Mouse (Mus musculus) left cerebral cortex, adult 8-10 months (tissue): ENCODE data around the gene Ugt1a6a. TPM values are rescaled to one million over a fixed set of nuclear protein-coding genes. Genes with fewer than 3 reads are reported as not detected.
"Not testable (repeated sequence)": the region's sequence is repeated elsewhere in the genome, so short reads cannot be mapped to it uniquely, and the experiment has no call there.

ENCODE experiments used
- DNase-seq, 2 experiments: peaks; one replicate each; pipeline ENCODE4 v3.0.0; 2022; ENCODE audit warnings: low spot score in 2 of 2
- total RNA-seq, 4 experiments: library from RNA; stranded (reverse); gene quantifications; 2 replicates each; pipeline ENCODE4 v1.2.4; 2022

Gene Ugt1a6a
- total RNA-seq, 4 experiments from 2014 or later = 1.3 to 2.5 (median 2.0) TPM

DNA sequence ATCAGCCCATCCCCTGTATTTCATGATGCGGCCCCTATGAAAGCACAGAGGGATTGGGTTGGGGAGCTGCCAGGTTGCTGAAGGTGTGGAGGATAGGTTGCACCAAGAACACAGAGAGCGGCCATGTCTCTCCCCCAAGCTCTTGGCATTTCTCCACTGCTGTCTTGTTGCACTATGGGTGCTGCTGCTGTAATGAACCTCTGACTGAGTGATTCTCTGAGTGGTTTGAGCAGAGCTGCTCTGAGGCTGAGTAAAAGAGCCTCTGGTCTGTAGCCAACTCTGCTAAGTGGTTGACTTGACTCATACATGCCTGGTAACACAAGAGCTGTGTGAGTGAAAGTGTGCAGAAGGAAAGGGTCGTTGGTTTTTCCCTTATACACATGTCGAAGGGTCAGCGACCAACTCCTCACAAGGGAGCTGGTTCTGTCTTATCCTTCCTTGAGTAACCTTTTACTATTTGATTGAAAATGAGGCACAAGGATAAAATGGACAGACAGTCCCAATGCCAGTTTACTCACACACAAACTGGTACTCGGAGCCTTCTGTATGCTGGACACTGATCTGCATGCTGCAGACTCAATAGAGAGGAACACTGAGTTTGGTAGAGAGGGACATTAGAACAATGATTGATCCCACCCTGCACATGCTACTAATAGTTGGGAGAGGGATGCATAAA, 758 bp downstream of the Ugt1a6a start:
- not testable (repeated sequence) for DNase-seq

GRCm38 (mm10) chr1:88136646-88137045, 2.0 kb downstream of the Ugt1a6a start:
- DNase-seq = no peak

- DNase-seq = no peak
Observed at GRCm38 (mm10) chr1:88137264-88137663, 2.7 kb downstream of the Ugt1a6a start.

GRCm38 (mm10) chr1:88138145-88138544, 3.5 kb downstream of the Ugt1a6a start:
- no peak for DNase-seq

DNA sequence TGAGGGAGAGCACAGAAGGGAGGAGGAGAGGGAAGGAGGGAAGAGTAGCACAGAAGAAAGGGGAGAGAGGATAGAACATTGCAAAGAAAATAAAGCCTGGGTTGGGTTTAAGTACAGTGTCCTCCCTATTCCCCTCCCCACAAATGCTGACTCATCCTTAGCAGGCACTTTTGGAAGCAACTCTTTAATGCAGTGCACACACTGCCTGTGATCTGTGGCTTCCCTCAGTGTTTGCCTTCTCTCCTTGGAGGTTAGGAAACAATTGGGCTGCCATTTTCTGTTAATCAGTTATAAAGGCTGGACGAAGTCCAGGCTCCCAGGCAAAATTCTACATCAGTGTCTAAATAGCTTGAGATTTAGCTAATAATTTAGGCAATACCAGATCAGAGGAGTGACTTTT, 5.9 kb downstream of the Ugt1a6a start:
- not testable (repeated sequence) for DNase-seq

DNA sequence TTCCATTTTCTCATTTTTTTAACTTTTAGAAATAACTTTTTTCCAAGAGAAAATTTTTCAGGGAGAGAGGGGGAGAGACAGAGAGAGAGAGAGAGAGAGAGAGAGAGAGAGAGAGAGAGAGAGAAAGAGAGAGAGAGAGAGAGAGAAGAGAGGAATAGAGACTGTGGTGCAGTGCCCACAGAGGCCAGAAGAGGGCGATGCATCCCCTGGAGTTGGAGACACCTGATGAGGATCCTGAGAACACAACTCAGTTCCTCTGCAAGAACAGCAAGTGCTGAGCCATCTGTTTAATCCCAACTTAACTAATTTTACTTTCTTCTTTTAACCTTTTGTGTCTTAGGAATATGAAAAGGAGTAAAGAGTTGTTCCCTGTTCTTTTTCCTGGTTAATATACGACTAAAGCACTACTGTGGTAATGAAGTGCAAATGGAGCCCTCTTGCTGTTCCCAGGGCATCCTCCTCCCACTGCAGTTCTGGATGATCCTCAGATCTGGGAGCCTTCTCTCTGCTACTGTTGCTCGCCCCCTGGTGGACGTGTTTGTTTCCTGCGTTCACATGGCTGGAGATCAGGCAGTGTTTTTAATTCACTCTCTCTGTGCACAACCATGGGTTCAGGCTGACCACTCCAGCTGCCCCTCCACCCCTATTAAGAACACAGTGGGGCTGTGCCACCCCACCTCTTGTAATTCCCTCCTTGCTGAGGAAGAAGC, 9.5 kb downstream of the Ugt1a6a start:
- DNase-seq = not testable (repeated sequence)

DNA sequence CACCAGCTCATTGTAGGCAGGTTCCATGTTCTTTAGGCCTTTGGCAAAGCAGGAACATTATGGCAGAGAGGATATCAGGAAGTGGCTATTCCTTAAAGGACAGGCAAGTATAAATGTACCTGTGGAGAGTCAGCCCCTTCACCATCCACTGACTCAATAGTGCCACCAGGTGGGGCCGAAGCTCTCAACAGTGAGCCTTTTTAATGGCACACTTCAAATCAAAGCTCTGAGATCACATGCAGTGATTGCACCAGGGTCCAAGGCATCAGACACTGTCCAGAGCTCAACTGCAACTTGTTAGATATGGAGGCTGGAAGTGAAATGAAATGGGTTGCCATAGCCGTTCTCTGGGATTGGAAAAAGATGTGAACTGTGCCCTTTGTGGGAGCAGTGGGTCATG, 10.7 kb downstream of the Ugt1a6a start:
- DNase-seq = not testable (repeated sequence)

DNA sequence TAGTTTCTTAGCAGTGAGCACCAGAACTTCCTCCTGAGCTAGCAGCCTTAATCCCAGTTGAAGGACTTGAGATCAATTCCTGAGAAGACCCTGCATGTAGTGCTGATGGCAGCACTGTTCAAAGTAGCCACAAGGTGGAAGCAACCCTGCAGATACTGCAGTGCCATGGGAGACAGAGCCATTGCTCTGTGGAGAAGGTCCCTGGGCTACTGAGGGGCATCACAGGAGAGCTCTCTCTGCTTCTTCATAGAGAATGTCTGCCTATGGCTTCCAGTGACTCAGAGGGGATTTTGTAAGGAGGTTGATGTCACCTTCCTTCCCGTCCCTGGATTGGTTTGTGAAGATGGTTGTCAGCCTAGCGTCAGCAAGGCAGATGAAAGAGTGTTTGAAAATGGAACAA, 15.5 kb downstream of the Ugt1a6a start:
- not testable (repeated sequence) for DNase-seq

DNA sequence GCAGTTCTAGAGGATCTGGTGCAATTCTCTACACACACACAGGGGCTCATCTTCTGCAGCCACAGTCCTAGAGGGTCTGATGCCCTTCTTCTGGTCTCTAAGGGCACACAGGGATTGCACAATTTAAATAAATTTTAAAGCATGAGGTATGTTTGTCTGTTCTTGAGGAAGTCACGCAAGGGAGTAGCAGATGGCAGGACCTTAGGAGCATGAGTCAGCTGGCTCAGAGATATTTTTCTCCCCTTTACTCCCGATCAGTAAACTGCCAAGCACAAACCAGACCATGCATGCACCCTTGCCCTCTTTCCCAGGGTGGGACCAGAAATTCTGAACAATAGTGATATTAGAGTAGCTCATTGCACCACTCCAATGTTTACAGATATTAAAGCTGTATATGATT, 23.8 kb downstream of the Ugt1a6a start:
- no peak for DNase-seq

GRCm38 (mm10) chr1:88165711-88166110, 31.1 kb downstream of the Ugt1a6a start, which contains the start of gene Ugt1a5:
Gene Ugt1a5 (plus strand): TSS chr1:88166012.
- no peak for DNase-seq

- DNase-seq = not testable (repeated sequence)
Observed at GRCm38 (mm10) chr1:88172190-88172589, 37.6 kb downstream of the Ugt1a6a start.

DNA sequence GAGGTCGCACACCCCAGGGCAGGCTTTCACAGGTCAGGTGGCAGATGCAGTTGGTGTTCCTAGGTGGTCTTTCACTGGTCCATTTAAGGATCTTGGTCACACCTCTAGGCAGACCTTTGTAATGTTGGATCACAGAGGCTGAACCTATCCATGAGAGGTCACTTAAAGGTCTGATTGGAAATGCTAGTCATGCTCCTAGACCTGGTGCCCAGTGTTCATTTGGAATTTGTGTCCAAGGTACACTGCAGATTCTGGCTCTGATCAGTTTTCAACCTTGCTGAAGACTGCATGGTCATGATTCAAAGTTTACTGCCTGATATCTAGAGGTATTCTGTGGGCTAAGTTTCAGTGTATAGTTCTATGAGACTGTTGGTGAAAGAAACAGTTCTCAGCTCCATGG, 45.0 kb downstream of the Ugt1a6a start:
- DNase-seq = no peak

DNA sequence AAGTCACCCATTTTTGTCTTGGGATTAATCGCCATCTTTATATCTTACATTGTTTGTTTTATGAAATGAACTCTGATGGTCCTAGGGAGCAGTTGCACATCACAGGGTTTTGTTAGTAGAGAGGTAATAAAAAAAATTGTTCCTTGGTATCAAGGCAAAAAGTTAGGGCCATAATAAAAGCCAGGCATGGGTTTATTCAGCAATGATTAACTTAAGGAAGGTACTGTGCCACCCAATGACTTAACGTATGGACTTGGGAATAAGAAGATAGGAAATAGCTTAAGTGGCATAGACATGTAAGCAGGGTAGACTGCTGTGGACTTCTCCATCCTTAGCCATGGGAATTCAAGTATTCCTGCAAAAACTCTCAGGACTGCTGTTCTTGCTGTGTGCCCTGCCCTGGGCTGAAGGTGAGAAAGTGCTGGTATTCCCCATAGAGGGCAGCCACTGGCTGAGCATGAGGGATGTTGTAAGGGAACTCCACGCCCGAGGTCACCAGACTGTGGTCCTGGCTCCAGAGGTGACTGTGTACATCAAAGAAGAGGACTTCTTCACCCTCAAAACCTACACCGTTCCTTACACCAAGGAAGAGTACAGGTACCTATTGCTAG, 51.8 kb downstream of the Ugt1a6a start:
- no peak for DNase-seq

DNA sequence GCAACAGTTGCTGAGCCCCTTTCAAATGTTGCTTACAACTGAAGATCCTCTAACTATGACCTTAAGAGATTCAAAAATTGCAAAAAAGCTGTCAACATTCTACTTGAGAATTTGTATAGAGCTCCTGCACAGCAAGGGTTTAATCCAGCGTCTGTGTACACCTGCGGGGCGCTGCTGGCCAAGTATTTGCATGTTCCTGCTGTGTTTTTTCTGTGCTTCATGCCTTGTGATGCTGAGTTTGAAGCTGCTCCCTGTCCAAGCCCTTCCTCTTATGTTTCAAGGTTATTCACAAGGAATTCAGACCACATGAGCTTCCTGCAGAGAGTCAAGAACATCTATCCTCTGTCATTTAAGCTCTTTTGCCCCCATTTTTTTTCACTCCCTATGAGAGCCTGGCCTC, 57.5 kb downstream of the Ugt1a6a start:
- no peak for DNase-seq

- no peak for DNase-seq
Observed at GRCm38 (mm10) chr1:88195687-88196086, 61.1 kb downstream of the Ugt1a6a start.

DNA sequence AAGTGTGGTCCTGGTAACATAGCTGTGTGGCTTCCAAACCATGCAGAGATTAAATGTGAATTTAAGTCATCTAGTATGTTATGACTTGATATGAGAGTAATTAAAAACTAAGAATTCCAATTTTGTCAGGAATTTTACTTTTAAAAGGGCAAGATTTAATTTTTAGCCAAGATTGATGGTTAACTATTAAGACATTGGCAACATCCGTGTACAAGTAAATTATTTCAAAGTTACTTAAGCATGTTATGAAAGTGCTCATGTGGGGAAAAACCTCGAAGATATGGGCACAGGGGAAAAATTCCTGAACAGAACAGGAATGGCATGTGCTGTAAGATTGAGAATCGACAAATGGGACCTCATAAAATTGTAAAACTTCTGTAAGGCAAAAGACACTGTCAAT, 62.8 kb downstream of the Ugt1a6a start:
- no peak for DNase-seq

GRCm38 (mm10) chr1:88199996-88200395, 65.4 kb downstream of the Ugt1a6a start:
- no peak for DNase-seq

DNA sequence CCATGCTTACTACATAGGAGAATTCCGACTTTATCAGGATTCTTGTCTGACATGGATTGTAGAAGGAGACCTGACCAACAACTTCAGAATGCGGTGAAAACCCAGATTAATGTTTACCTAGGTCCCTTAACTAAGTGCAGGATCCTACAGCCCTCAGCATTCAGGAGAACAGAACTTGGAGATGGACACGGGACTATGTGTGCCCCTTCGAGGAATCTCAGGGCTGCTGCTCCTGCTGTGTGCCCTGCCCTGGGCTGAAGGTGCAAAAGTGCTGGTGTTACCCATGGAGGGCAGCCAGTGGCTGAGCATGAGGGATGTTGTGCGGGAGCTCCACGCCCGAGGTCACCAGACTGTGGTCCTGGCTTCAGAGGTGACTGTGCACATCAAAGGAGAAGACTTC, 65.8 kb downstream of the Ugt1a6a start, which contains the start of gene Ugt1a2:
Ugt1a2 (plus strand) TSS at position 146 of the 400 bp plus-strand sequence.
- DNase-seq = no peak

GRCm38 (mm10) chr1:88205294-88205922, 70.8 kb downstream of the Ugt1a6a start, which contains the start of gene Dnajb3:
Gene Dnajb3 (minus strand): TSS chr1:88205782.
- peak; percentile 73 to 79 for DNase-seq

- DNase-seq = no peak
Observed at GRCm38 (mm10) chr1:88206843-88207479, 72.4 kb downstream of the Ugt1a6a start.

DNA sequence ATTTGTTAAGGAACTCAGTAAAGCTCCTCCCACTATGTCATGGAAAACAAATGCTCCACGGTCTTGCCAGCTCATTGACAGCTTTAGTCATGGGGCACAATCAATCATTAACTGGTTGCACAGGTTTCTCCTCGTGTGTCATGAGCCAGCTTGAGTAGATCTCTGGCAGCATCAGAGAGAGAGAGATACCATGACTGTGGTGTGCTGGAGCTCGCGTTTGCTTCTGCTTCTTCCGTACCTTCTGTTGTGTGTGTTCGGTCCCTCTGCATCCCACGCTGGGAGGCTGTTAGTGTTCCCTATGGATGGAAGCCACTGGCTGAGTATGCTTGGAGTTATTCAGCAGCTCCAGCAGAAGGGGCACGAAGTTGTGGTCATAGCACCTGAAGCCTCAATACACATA, 77.2 kb downstream of the Ugt1a6a start, which contains the start of gene Ugt1a1:
Ugt1a1 (plus strand) TSS at position 148 of the 400 bp plus-strand sequence.
- DNase-seq = no peak
